Mouse (Mus musculus) lung, adult 2 months (tissue): ENCODE data around the gene Stat4.

Experiments used
- CTCF ChIP-seq: fragments of 200-500 bp; IDR thresholded peaks from 2 replicates; pipeline ENCODE4 v1.5.1; 2011; ENCODE audit warnings: mild to moderate bottlenecking, low read length, control low read depth; ENCODE audit not compliant: insufficient read depth
- POLR2A ChIP-seq: fragments of 200-500 bp; IDR thresholded peaks from 2 replicates; pipeline ENCODE4 v1.6.1; 2011; ENCODE audit warnings: low read depth, mild to moderate bottlenecking, control low read depth, low read length, borderline replicate concordance; ENCODE audit errors: extremely low read depth

DNA sequence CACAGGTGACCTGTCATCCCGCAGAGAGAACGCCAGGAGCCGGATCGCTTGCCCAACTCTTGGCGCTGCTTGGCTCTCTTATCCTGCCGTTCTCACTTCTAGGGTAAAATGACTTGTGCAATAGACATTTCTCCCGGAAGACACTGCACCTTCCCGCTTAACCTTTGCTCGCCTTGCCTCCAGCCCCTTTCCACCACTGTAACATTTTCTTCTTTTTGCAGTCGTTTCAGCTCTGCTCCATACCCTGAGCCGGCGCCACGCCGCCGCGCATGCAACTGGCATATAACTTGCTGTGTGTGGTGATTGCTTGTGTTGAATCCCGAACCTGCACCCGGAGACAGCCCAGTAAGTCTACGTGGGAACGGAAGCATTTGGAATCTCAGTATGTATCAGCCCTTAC lies 132.7 kb downstream of the Stat4 start:
- TF ChIP-seq CTCF = no peak
- no peak for TF ChIP-seq POLR2A
